Mouse (Mus musculus) gastrocnemius, postnatal 4 days (tissue): Measurements from ENCODE around the gene Igf2bp1. TPM values are rescaled to one million over a fixed set of nuclear protein-coding genes. Genes with fewer than 3 reads are reported as not detected.
"Not testable (repeated sequence)": the region's sequence is repeated elsewhere in the genome, so short reads cannot be mapped to it uniquely, and the experiment has no call there.

ENCODE experiments used
- DNase-seq, 2 experiments: peaks; one replicate each; pipeline ENCODE4 v3.0.0; 2021 to 2022; ENCODE audit warnings: low spot score in 2 of 2, mixed read lengths in 2 of 2
- total RNA-seq, 2 experiments: library from RNA; stranded (reverse); gene quantifications; 2 replicates each; pipeline ENCODE4 v1.2.3; 2021

Igf2bp1 gene
- total RNA-seq, 2 experiments from 2014 or later: 6.9 to 7.0 TPM

DNA sequence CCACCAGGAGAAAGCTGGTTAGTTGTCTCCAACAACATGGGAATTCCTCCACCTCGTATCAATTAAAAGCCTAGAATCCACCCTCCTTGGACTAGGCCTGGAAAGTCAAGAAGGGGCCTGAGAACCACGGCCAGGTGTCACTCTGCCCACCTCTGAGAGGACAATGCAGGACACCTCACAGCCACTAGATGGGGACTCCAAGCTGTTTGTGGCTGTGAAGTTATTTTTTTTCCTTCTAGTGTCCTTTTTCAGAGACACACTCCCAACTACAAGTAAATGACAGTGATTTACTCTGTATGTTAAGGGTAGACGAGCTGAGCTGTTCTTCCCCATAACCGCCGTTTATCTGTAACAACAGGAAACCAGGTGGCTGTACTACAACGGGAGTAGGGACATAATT is 32.6 kb downstream of the Igf2bp1 start:
- DNase-seq: no peak

DNA sequence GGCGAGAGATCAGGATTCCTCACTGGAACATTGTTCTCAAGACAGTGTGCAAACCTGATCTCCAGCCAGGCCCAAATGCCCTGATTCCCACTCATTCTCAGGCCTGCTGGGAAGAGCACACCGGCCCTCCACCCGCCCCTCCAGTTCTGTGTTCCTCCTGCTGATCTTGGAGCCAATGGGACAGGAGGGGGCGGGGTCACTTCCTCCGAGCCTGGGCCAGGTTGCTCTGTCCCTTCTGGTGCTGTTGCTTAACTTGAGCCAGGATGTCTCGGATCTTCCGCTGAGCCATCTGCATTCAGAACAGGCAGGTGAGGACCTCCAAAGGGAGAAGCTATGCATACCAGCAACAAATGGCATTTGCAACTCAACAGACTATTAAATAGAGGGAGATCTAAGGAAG is 42.4 kb downstream of the Igf2bp1 start:
- no peak for DNase-seq

DNA sequence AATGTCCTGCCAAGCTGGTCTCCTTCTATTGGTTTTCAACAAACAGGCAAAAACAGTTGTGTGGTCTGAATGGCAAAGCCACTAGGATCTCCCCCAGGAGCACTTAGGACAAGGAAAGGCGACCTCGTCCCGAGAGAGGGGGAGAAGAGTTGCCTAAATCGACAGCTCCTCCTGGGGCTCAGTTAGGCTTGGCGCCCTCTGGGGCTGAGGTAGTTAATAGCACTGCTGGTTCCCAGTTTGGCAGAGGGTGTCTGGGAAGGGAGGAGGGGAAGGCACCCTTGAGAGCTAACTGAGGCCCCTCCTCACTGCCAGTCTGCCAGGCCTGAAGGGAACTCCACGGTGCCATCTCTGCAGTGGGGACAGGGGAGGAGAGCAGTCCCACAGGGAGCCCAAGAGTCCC is 46.6 kb downstream of the Igf2bp1 start:
- DNase-seq: no peak

DNA sequence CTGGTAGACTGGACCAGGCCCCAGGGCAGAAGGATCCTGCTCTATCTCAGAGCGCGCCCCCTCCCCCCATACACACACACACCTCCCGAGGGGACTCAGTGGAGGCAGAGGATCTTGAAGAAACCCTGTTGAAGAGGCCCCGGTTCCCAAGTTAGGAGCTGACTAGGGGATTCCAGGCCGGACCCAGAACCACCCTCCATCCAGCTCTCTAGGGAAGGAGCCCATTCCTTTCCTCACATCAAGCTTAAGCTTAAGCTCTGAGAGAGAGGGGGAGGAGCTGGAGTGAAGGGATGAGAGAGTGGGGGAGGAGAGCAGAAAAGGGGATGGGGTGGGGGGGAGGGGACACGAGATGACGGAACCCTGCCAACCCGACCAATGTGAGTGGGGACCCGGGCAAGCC is 47.5 kb downstream of the Igf2bp1 start:
- no peak for DNase-seq

- no peak for DNase-seq
Measured at GRCm38 (mm10) chr11:95957407-95957806, 48.3 kb downstream of the Igf2bp1 start.

GRCm38 (mm10) chr11:95953313-95953712 is 52.4 kb downstream of the Igf2bp1 start:
- no peak for DNase-seq

DNA sequence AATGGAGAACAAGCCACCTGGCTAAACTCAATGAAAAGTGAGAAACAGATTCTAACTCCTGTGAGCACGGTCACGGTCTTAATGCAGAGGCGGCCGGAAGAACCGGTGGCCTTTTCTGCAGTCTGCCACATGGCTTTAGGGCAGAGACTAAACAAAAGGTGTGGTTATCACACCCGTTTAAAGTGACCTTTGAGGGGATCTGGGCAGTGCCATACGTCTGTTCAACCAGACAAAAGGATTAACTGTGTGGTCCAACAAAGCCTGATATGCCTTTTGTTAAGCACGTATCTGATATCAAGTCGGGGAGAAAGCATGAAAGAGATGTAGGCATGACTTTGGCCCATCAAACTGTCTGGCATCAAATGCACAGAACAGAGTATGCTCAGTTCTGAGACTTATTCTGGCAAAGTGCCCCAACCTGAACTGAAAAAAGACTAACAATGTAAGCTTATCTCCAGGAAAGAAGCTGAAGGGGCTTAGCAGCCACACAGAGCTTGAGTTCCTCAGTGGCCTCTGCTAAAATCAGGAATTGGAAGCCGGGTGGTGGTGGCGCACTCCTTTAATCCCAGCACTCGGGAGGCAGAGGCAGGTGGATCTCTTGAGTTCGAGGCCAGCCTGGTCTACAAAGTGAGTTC is 59.8 kb downstream of the Igf2bp1 start:
- DNase-seq: no peak

DNA sequence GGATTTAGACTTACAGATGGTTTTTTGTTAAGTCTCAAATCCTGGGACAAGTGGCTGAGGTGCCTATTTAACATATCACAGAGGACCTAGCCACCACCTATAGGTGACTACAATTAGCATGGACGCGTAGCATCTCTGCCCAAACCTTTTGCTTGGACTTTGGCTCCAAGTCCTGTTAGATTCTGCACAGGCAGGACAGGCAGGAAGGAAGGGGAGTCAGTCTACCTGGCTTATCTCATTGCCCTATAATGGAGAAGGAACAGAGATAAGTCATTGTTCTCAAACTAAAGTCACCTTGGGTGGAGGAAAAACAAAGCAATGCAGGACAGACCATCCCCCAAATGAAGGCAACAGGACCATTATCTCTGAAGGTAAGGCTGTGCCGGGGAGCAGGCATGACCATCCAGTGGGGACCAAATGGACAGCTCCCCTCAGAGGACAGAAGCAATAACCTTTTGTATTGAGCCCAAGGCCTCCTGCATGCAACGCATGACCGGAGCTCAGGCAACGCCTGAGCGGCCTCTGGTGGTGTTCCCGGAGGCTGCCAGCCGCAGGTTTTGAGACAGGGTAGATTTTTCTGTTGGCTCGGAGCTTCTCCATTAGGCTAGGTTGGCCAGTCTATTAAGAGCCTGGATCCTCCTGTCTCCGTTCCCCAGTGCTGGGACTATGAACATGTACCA is 65.8 kb downstream of the Igf2bp1 start:
- no peak for DNase-seq

GRCm38 (mm10) chr11:95936409-95936808 is 69.3 kb downstream of the Igf2bp1 start:
- DNase-seq: no peak

DNA sequence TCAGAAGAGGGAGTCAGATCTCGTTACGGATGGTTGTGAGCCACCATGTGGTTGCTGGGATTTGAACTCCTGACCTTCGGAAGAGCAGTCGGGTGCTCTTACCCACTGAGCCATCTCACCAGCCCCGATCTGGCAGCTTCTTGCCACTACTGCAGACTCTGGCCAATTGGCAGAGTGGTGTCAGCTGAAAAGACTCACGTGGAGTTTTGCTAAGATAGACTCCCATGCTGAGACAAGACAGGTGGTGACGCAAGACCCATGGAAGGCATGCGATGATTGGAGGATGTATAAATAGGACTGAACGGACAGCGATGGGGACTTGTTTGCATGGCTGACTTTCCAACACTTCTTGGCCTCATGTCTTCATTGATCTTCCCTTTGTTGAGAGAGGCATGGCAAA is 73.6 kb downstream of the Igf2bp1 start:
- not testable (repeated sequence) for DNase-seq

DNA sequence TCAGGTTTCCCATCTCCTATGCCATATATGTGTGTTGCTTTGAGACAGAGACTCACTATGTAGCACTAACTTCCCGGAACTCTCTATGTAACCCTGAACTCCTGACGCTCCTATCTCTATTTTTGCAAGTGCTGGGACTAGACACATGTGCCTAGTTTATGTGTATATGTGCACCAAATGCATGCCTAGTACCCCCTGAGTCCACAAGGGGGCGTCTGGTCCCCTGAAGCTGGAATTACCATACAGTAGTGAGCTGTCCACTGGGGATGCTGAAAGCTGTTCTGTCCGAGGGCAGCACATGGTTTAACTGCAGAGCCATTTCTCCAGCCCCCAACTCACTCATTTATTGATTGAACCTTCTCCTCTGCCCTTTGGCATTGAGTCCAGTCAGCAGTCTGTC is 79.3 kb downstream of the Igf2bp1 start:
- DNase-seq: no peak

DNA sequence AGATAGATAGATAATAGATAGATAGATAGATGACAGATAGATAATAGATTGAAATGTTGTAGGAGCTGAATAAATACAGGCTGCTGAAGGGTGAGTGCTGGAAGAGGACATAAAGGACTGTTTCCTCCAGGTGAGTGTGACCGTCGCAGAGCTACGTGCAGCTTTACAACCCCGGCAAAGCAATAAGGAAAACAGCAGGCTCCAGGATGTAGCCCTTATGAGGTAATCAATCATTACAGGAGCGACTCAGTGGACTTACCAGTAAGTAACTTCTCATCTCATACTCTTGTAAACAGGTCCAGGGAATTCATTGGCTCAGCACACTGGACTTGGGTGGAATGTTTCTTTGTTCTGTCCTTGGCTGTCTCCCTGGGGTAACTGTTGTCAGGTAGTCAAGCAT is 79.8 kb downstream of the Igf2bp1 start:
- no peak for DNase-seq

GRCm38 (mm10) chr11:95924215-95924614 is 81.5 kb downstream of the Igf2bp1 start:
- no peak for DNase-seq

DNA sequence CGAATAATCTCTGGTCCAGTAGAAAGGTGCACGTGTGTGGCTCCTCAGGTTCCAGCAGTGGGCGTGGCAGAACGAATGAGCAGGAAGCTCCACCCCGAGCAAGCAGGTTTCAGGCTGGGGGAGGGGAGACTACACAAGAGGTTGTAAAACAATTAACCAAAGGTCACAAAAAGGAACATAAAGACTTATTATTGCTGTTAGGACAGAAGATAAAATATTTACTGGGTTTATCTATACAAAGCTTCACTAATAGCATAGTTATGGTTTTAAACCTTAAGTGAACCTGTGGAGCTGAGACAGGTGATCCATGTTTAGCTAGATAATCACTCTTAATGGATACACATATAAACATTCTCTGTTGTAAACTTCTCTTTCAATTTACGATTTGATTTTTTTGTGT is 82.3 kb downstream of the Igf2bp1 start:
- not testable (repeated sequence) for DNase-seq

DNA sequence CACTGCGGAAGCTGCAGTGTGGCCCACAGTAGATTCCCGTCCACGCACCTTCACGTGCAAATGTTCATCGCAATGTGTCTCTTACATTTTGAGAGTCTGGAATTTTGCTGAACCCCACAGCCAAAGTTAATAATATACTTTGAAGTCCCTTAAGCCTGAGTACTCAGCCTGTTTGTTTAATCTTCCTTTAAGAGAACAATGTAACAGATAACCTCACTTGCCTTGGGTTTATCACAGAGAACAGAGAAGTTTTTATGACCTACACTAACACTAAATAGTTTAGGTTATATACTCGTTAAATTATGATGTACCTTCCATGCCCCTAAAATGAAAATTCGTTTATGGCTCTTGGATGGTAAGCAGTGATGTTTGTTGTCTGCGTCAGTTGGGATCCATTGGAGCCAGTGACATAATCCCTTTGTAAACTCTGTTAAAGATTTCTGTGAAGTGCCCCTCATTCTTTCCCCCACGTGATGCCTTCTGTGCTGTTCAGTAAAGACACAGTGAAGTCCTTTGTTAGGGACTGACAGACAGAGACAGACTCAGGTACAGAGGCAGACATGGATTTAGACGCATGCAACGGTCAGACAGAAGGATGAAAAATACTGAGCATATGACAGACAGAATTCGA is 83.6 kb downstream of the Igf2bp1 start:
- no peak for DNase-seq

DNA sequence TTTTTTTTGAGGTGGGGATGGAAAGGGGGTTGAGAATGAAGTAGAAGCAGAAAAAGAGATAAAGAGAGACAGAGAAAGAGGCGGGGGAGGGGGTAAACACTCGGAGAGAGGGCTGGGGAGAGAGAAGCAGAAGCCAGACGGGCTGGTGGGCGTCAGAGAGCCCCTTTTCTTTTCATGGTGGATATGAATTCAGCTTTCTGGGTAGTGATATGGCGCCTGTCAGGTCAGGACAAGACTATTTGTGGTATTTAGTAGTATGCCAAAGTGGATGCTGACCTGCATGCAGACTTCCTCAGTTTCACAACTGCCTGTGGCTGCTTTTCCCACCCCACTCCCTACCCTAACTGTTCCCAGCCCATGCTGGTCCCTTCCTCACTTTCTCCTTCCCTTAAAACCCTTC is 89.3 kb downstream of the Igf2bp1 start:
- no peak for DNase-seq

DNA sequence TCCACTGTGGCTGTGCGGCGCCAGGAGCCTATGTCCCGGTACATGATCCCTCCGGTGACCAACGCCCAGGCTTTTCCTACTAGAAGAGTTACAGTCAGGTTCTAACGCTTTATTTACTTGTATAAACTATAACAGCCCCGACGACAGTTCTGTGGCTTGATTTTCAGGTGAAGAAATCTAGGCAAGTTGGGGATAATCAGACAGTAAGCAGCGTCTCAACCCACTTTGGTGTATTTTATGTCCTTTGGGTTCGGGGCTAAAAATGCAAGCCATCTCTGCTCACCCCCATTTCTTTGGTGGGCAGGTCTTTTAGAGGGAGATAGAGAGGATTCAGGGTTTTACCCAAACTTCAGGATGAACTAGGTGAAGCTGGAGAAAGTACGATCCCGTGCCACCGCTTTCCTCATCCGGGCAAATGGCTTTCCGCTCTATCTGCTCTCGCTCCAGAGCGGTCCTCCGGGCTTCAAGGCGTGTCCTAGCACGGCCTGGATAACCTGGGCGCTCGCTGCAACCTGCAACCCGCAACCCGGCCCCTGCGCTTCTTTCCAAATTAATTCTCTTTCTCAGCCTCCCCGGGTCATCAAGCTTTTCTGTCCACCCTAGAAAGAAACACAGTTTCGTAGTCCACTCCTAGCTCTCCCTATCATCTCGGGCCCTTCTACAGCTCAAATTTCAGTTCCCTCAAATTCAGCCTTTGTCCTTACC is 90.6 kb downstream of the Igf2bp1 start:
- no peak for DNase-seq

- no peak for DNase-seq
Measured at GRCm38 (mm10) chr11:95914571-95914991, 91.2 kb downstream of the Igf2bp1 start, which contains the start of gene B4galnt2. TSS of gene B4galnt2 (minus strand) at chr11:95914891.

GRCm38 (mm10) chr11:95913959-95914566 is 91.7 kb downstream of the Igf2bp1 start:
- no peak for DNase-seq

GRCm38 (mm10) chr11:95911579-95911978 is 94.2 kb downstream of the Igf2bp1 start:
- DNase-seq: no peak

DNA sequence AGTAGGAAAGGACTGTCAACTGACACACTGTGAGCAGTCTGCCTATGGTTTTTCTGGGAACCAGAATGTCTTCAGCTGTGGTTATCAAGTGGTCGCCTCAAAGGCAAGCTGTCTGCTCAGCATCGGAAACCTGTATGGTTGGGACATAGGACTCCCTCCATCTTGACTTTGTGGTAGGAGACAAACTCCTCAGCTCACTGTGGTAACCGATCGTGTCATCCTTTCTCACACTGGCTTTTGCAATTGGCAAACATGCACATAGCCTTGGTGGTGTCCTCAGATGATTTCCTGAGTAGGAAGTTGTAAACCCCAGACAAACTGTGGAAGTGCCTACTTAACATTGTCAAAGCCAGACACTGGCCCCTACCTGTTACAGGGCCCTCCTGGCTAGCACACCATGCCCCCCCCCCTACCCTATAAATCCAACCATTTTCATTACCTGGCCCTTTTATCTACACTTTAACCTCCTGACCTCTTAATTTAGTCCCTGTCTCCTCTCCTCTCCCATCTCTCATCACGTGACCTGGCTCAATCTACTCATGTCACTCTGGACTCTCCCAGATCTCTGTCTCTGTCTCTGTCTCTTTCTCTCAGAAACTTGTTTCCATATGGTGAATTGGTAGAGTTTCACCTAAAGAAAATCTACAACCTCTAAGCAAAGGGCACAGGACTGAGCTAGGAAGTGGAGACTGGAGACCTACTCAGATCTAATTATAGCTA is 97.8 kb downstream of the Igf2bp1 start:
- no peak for DNase-seq
